Mouse (Mus musculus) left cerebral cortex, postnatal 25 days (tissue): ENCODE data around the gene 4930522L14Rik. TPM values are rescaled to one million over a fixed set of nuclear protein-coding genes. Genes with fewer than 3 reads are reported as not detected.
"Not testable (repeated sequence)": the region's sequence is repeated elsewhere in the genome, so short reads cannot be mapped to it uniquely, and the experiment has no call there.

Experiments used
- DNase-seq, 2 experiments: peaks; one replicate each; pipeline ENCODE4 v3.0.0; 2022; ENCODE audit warnings: low spot score in 2 of 2, mixed read lengths in 1 of 2
- intact Hi-C: fragments of 180-260 bp; cut with DNase I; formaldehyde crosslinking; loops from one replicate; pipeline ENCODE4 v1.15.1; 2025
- total RNA-seq, 2 experiments: library from RNA; stranded (reverse); gene quantifications; 2 replicates each; pipeline ENCODE4 v1.2.3; 2021

The 4930522L14Rik gene
- 1 to 10 TPM; 2.4 to 3.2 TPM for total RNA-seq

DNA sequence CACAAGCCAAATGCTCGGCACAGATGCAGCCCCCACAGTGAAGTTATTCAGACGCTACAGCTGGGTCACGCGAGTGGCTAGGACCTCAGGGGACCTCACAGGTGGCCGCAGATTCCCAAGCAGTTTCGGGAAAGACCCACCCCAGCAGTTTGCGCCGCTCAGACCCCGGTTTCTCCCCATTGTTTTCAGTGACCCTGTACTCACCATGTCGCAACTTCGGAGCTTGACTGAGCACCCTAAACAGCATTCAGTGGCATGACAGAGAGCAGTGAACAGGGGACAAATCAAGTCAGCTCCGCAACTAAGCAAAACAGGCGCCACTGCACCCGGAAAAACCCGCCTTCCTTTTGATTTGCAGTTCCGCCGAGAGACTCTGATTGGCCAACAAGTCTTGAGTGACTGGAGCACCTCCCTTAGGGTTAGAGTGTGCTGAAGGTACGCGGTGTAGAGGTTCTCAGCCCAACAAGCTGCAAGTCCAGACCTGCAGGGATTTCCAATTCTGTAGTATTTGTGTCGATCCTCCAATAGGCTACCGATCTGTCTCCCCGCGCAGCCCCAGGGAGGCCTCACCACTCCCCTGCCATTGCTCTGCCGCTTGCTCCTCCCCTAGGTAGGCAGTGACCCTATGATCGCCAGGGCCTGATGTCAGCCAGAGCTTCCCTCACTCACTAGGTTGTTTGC lies at the start of gene 4930522L14Rik:
TSS of gene 4930522L14Rik (minus strand) at position 496 of the 681 bp plus-strand sequence.
- intact Hi-C loops = loop anchor here (5.0 to 10.0 kb wide), 3 partner anchors 46 to 194 kb away; partner anchors contain the start of genes 5430403G16Rik and Crlf2

DNA sequence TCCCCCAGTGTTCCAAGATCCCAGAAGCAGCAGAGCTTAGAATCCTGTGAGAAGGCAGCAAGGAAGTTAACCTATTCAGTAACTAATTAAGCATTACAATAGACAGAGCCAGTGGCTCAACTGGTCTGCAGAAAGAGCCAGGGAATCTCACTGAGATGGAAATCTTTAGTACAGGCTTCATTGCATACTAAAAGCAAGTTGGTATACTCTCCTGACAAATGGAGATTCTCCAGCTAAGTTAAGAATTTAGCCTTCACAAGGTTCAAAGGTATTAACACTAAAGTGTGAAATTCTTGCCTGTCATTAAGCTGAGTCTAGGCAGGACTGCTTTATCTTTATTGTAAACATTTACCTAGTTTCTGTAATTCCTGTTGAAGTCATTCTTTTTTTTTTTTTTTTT lies 49.8 kb upstream of the 4930522L14Rik start:
- DNase-seq, intact Hi-C loops: not testable (repeated sequence)

More for the DNA sequence above, at the start of gene 4930522L14Rik:
- peak; percentile 69 to 77 for DNase-seq

DNA sequence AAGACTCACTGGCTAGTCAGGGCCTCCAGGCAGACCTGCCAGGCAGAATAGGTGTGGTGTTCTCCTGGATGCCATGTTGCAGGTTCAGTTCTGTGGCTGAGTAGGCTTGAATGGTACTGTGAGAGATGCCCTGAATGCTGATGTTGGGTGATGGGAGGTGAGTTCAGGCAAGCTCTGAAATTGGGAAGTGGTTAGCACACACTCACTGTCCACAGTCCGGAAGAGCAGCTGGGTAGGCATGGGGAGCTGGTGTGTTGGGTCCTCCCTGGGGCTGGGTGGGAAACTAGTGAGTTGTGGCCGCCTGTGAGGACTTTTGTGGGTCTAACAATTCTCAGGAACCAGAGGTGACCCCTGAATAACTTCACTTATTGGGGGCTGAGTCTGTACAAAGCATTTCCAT lies 48.3 kb upstream of the 4930522L14Rik start:
- not testable (repeated sequence) for DNase-seq
- intact Hi-C loops = loop anchor here (5.0 kb wide), 1 partner anchor 48 kb away; the partner anchor contains the start of gene 4930522L14Rik

DNA sequence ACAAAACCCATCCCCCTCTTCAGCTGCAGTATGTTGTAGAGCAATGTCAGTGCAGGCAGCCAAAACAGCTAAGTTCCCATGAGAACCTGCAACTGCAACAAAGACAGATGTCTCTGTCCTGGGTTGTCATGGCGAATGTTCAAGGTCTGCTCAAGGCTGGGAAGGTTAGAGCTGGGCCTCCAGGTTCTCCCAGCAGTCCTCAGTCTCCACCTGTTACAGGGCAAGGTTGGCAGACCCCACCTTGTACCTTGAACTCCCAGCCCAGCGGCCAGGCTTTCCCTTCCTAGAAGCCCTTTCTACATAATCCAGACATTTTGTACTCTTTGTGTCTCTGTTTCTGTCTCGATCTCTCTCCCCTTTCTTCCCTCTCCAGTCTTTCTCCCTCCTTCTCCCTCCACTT lies 45.3 kb upstream of the 4930522L14Rik start:
- intact Hi-C loops = loop anchor here (5.0 kb wide), 1 partner anchor 45 kb away; the partner anchor contains the start of gene 4930522L14Rik

DNA sequence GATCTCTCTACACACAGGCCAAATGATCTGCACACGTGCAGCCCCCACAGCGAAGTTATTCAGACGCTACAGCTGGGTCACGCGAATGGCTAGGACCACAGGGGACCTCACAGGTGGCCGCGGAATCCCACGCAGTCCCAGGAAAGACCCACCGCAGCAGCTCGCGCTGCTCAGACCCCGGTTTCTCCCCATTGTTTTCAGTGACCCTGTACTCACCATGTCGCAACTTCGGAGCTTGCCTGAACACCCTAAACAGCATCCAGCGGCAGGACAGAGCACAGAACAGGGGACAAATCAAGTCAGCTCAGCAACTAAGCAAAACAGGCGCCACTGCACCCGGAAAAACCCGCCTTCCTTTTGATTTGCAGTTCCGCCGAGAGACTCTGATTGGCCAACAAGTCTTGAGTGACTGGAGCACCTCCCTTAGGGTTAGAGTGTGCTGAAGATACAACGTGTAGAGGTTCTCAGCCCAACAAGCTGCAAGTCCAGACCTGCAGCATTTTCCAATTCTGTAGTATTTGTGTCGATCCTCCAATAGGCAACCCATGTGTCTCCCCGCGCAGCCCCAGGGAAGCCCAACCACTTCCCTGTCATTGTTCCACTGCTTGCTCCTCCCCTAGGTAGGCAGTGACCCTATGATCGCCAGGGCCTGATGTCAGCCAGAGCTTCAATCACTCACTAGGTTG lies 44.4 kb upstream of the 4930522L14Rik start:
- intact Hi-C loops = loop anchor here (5.0 kb wide), 1 partner anchor 44 kb away; the partner anchor contains the start of gene 4930522L14Rik

More for the DNA sequence above, 45.3 kb upstream of the 4930522L14Rik start:
- not testable (repeated sequence) for DNase-seq

DNA sequence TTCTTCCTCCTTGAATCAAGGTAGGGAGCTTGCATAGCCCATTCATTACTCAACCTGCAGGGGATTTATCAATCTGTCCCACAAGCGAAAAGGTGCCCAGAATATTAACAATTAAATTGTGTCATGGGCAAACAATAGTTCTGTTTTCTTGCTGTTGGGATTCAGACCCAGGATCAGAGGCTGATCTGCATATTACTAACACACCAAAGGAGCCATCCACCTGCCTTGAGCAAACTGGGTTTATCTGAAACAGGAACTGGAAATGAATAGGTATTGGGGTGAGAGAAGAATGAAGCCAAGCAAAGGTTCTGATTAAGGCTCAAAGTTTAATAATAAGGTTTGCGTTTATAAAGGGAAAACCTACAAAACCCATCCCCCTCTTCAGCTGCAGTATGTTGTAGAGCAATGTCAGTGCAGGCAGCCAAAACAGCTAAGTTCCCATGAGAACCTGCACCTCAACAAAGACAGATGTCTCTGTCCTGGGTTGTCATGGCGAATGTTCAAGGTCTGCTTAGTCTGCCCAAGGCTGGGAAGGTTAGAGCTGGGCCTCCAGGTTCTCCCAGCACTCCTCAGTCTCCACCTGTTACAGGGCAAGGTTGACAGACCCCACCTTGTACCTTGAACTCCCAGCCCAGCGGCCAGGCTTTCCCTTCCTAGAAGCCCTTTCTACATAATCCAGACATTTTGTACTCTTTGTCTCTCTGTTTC lies 541 bp upstream of the 4930522L14Rik start:
- intact Hi-C loops = loop anchor here (5.0 to 10.0 kb wide), 3 partner anchors 45 to 195 kb away; partner anchors contain the start of genes 5430403G16Rik and Crlf2
- not testable (repeated sequence) for DNase-seq

More for the DNA sequence above, 44.4 kb upstream of the 4930522L14Rik start:
- peak; percentile 14 to 40 for DNase-seq

DNA sequence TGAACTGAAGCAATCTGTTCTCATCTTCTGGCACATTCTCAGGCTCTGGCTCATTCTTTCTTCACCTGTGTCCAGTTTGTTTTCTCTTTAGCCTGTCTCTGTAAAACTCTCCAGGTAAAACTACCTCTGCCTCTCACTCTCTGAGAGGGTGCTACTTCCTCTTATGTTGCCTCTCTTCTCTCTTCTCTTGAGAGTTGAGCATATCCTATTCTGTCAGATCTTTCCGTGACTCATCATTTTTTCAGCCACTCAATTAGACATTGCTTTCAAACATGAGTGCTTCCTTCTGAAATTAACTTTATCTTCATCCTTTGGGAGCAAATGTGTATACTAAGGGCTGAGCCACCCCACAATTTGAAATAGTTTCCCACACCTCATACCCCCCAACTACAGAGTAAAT lies 6.6 kb downstream of the 4930522L14Rik start:
- intact Hi-C loops, DNase-seq: not testable (repeated sequence)

DNA sequence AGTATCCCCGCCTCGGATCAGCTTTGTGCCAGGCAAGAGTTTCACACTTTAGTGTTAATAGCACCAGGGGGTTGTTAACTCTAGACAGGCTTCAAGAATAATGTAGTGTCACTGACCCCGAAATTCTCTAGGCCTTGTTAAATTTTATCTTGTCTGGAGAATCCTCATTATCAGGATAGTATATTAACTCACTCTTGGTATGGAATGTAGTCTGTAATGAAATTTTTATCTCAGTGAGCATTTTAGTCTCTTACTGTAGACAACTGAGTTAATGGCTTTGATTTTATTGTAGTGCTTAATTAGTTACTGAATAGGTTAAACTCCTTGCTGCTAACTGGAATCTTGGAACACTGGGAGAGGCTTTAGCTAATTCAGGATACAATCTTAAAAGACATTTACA lies 34.3 kb downstream of the 4930522L14Rik start:
- intact Hi-C loops, DNase-seq: not testable (repeated sequence)

DNA sequence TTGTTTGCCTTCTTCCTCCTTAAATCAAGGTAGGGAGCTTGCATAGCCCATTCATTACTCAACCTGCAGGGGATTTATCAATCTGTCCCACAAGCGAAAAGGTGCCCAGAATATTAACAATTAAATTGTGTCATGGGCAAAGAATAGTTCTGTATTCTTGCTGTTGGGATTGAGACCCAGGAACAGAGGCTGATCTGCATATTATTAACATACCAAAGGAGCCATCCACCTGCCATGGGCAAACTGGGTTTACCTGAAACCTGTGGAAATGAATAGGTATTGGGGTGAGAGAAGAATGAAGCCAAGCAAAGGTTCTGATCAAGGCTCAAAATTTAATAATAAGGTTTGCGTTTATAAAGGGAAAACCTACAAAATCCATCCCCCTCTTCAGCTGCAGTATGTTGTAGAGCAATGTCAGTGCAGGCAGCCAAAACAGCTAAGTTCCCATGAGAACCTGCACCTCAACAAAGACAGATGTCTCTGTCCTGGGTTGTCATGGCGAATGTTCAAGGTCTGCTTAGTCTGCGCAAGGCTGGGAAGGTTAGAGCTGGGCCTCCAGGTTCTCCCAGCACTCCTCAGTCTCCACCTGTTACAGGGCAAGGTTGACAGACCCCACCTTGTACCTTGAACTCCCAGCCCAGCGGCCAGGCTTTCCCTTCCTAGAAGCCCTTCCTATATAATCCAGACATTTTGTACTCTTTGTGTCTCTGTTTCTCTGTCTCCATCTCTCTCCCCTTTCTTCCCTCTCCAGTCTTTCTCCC lies 60.3 kb downstream of the 4930522L14Rik start:
- intact Hi-C loops = loop anchor here (10.0 kb wide), 1 partner anchor 63 kb away; the partner anchor contains the start of gene 4930522L14Rik
- DNase-seq = not testable (repeated sequence)

DNA sequence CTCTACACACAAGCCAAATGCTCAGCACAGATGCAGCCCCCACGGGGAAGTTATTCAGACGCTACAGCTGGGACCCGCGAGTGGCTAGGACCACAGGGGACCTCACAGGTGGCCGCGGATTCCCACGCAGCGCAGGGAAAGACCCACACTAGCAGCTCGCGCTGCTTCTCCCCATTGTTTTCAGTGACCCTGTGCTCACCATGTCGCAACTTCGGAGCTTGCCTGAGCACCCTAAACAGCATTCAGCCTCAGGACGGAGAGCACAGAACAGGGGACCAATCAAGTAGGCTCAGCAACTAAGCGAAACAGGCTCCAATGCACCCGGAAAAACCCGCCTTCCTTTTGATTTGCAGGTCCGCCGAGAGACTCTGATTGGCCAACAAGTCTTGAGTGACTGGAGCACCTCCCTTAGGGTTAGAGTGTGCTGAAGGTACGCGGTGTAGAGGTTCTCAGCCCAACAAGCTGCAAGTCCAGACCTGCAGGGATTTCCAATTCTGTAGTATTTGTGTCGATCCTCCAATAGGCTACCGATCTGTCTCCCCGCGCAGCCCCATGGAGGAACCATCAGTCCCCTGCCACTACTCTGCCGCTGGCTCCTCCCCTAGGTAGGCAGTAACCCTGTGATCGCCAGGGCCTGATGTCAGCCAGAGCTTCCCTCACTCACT lies 61.0 kb downstream of the 4930522L14Rik start, which contains the start of gene 5430403G16Rik:
TSS of gene 5430403G16Rik (minus strand) at position 505 of the 665 bp plus-strand sequence.
- intact Hi-C loops = loop anchor here (10.0 kb wide), 1 partner anchor 64 kb away; the partner anchor contains the start of gene 4930522L14Rik
- DNase-seq = peak; percentile 76 to 87

Other genes with a start within 250 kb of the 4930522L14Rik start
- 10 to 100 TPM; 32.8 to 36.9 TPM for gene Crlf2, start 192.9 kb downstream of the 4930522L14Rik start, total RNA-seq
- 1 to 10 TPM; 1.6 to 2.0 TPM for gene 5430403G16Rik, start 60.8 kb downstream of the 4930522L14Rik start, total RNA-seq
- 10 to 100 TPM; 31.5 to 37.3 TPM for gene Gm15446, start 171.5 kb upstream of the 4930522L14Rik start, total RNA-seq
- gene Zfp932, start 244.6 kb upstream of the 4930522L14Rik start, total RNA-seq = 10 to 100 TPM; 44.6 to 56.6 TPM